Mouse (Mus musculus) midbrain, embryonic 16.5 days (tissue): Measurements from ENCODE around the gene Nr2f1. TPM values are rescaled to one million over a fixed set of nuclear protein-coding genes. Genes with fewer than 3 reads are reported as not detected.
A peak's percentile ranks its signal among the peaks of the same experiment; 100 is the strongest.

Experiments used
- ATAC-seq: fragments of 200-750 bp; cut with Nextera tagmentation; 2 replicates; pipeline ENCODE4 v1.8.0; 2017; ENCODE audit warnings: moderate TSS enrichment
- H3K27ac ChIP-seq: fragments of 300-500 bp; sonication (generic); 2 replicates; pipeline ENCODE4 v1.5.1; 2014; ENCODE audit warnings: mild to moderate bottlenecking, low read length, mixed read lengths
- H3K27me3 ChIP-seq: fragments of 300-500 bp; sonication (generic); 2 replicates; pipeline ENCODE4 v1.6.1; 2014; ENCODE audit warnings: low read depth, low read length, mixed read lengths; ENCODE audit not compliant: control insufficient read depth, insufficient read depth
- H3K36me3 ChIP-seq: fragments of 300-500 bp; sonication (generic); 2 replicates; pipeline ENCODE4 v1.6.1; 2014; ENCODE audit warnings: mild to moderate bottlenecking, low read length, moderate library complexity, mixed read lengths; ENCODE audit not compliant: control insufficient read depth, insufficient read depth
- H3K4me1 ChIP-seq: fragments of 300-500 bp; sonication (generic); 2 replicates; pipeline ENCODE4 v1.6.1; 2014; ENCODE audit warnings: mild to moderate bottlenecking, low read length, mixed read lengths; ENCODE audit not compliant: control insufficient read depth, insufficient read depth
- H3K4me2 ChIP-seq: fragments of 300-500 bp; sonication (generic); 2 replicates; pipeline ENCODE4 v1.6.1; 2014; ENCODE audit warnings: mild to moderate bottlenecking, low read length, mixed read lengths
- H3K4me3 ChIP-seq: fragments of 300-500 bp; sonication (generic); 2 replicates; pipeline ENCODE4 v1.5.1; 2014; ENCODE audit warnings: low read depth, mild to moderate bottlenecking, low read length, moderate library complexity, mixed read lengths
- H3K9ac ChIP-seq: fragments of 300-500 bp; sonication (generic); 2 replicates; pipeline ENCODE4 v1.6.1; 2014; ENCODE audit warnings: low read depth, low read length, mixed read lengths
- H3K9me3 ChIP-seq: fragments of 300-500 bp; sonication (generic); replicated peaks from 2 replicates; pipeline ENCODE4 v1.6.1; 2014; ENCODE audit warnings: mild to moderate bottlenecking, low read length, mixed read lengths; ENCODE audit not compliant: control insufficient read depth, poor library complexity, severe bottlenecking
- WGBS: fragments of 180-500 bp; shearing (Covaris S2); extraction: QIAGEN DNeasy Blood & Tissue Kit; methylation state at CpG from one replicate; pipeline ENCODE4 v1.1.7; 2014; 5-methylcytosine and 5-hydroxymethylcytosine counted together
- polyA plus RNA-seq: library from polyadenylated mRNA; unstranded; fragments of >200 nt; fragmentation: Nextera tagmentation; extraction: Ambion mirVana; gene quantifications from 2 replicates; pipeline ENCODE4 v1.2.1, GENCODE M21; 2015

Gene Nr2f1
- polyA plus RNA-seq, 1 experiment from 2014 or later, result 46.0 TPM

DNA sequence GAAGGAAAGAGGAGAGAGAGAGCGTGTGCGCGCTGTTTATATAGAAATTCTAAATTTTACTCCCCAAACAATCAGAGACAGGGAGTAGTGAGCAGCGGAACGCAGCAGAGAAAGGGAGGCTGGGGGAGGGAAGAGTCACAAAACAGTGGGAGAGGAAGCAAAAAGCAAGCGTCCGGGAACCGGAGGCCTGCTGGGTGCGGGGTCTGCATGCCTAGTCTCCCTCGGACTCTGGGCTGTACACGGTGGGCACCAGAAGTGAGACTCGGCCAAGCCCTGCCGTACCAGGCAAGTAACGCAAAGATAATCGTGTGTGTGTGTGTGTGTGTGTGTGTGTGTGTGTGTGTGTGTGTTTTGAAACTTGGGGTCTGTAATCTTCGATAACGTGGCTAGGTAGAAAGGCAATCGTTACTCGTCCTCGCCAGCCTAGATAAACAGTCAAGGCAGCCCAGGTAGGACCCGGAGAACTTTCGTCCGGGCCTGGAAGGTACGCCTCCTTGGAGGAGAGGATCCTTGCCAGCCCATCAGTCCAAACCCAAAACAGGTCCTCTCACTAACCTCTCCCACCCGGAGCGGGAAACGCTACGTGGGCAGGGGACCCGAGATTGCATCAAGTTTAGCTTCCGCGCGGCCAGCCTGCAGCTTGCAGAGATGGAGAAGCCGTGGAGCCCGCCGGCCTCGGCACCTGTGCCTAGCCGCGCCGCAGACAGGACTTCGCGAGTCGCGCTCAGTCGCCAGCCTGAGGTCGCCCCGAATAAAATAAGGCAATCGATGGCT lies 3.2 kb upstream of the Nr2f1 start:
- Histone ChIP-seq H3K9ac (peak overlapping the region; percentile 83), H3K27ac (peak overlapping the region; percentile 96), H3K27me3 (no peaks in the 10 kb centered on the region), H3K4me2 (peak overlapping the region; percentile 86), H3K9me3 (no peaks in the 10 kb centered on the region), H3K4me1 (peaks cover 15% of the 10 kb centered on the region), H3K4me3 (peak overlapping the region; percentile 90), H3K36me3 (no peaks in the 10 kb centered on the region)
- under 1% methylated on average over 47 of the region's 47 CpGs for WGBS
- ATAC-seq, result peak; percentile 11

DNA sequence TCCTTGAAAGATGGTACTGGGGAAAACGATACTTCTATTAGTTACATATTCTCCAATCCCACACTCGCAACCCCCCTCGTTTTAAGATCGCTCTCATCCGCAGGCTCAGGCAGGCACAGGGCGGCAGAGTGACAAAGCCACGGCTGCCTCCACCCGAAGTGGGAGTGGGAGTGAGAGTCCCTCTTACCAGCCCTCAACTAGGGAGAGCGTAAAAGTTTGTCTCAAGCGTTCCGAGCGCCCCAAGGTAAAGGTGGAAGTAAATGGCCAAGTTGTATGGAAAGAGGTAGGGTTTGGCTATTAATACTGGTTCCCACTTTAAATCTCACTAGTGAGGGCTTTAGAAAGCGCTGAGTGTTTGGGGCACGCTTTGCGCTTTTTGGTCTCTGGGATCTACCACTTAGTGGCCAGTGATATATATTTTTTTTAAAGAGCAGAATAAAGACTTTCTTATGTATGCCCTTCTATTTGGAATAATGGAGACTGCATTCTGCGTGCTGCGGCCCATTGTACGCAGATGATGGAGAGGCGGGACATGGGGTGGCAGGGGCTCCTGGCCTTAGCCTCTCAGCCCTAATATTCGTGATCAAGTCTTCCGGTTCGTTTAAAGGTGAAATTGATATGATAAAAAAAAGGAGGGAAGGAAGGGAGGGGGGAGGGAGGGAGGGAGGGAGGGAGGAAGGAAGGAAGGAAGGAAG lies 2.5 kb upstream of the Nr2f1 start:
- no peaks in the 10 kb centered on the region for H3K9me3 ChIP-seq
- H3K36me3 ChIP-seq, result no peaks in the 10 kb centered on the region
- H3K4me1 ChIP-seq, result peaks cover 17% of the 10 kb centered on the region
- under 1% methylated on average over 22 of the region's 22 CpGs for whole genome bisulfite sequencing
- H3K27me3 ChIP-seq, result no peaks in the 10 kb centered on the region
- peak overlapping the region; percentile 96 for H3K27ac ChIP-seq
- peak overlapping the region; percentile 83 for H3K9ac ChIP-seq
- peak; percentile 42 for ATAC-seq
- H3K4me2 ChIP-seq, result peak overlapping the region; percentile 86
- H3K4me3 ChIP-seq, result peak overlapping the region; percentile 90

GRCm38 (mm10) chr13:78200991-78201870 lies 1.7 kb upstream of the Nr2f1 start:
- Histone ChIP-seq H3K9me3 (no peaks in the 10 kb centered on the region), H3K4me1 (peaks cover 17% of the 10 kb centered on the region), H3K27ac (peak overlapping the region; percentile 96), H3K4me3 (peak overlapping the region; percentile 90), H3K36me3 (no peaks in the 10 kb centered on the region), H3K27me3 (no peaks in the 10 kb centered on the region), H3K9ac (peak overlapping the region; percentile 83), H3K4me2 (peak overlapping the region; percentile 86)
- peak; percentile 67 for ATAC-seq
- under 1% methylated on average over 28 of the region's 30 CpGs for WGBS

- H3K27ac ChIP-seq, result peak overlapping the region; percentile 100
Measured at GRCm38 (mm10) chr13:78200407-78200806, 850 bp upstream of the Nr2f1 start.

GRCm38 (mm10) chr13:78198871-78199641 lies 501 bp downstream of the Nr2f1 start:
- Histone ChIP-seq H3K9me3 (no peaks in the 10 kb centered on the region), H3K9ac (peak overlapping the region; percentile 99), H3K27me3 (no peaks in the 10 kb centered on the region), H3K4me2 (peak overlapping the region; percentile 86), H3K36me3 (no peaks in the 10 kb centered on the region), H3K4me1 (peaks cover 5% of the 10 kb centered on the region), H3K4me3 (peak overlapping the region; percentile 90), H3K27ac (peak overlapping the region; percentile 100)
- peak; percentile 4 for ATAC-seq
- under 1% methylated on average over 65 of the region's 92 CpGs for WGBS

More at GRCm38 (mm10) chr13:78200407-78200806, 850 bp upstream of the Nr2f1 start:
- Histone ChIP-seq H3K27me3 (no peaks in the 10 kb centered on the region), H3K9me3 (no peaks in the 10 kb centered on the region), H3K4me2 (peak overlapping the region; percentile 86), H3K36me3 (no peaks in the 10 kb centered on the region), H3K9ac (peak overlapping the region; percentile 41), H3K4me1 (peaks cover 15% of the 10 kb centered on the region), H3K4me3 (peak overlapping the region; percentile 90)
- WGBS, result 0% methylated on average over 9 of the region's 9 CpGs
- peak; percentile 41 for ATAC-seq

DNA sequence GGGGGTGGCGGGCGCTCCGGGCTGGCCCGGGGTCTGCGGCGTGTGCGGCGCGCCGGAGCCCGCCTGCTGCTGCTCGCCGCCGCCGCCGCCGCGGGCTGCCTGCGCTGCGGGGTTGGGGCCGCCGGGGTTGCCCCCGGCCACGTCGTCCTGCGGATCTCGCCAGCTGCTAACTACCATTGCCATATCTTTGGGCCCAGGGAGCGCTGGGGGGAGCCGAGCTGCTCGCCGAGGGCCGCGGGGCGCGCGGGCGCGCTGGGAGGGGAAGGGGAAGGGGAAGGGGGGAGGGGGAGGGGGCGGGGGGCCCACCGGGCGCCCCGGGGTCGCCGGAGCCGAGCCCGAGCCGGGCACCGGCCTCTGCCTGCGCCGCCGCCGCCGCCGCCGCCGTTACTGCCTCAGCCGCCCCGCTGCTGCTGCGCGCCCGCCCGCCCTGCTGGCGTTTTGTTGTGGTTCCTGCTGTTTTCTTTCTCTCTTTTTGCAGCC lies 1.1 kb downstream of the Nr2f1 start:
- H3K9ac ChIP-seq, result peak overlapping the region; percentile 99
- H3K36me3 ChIP-seq, result no peaks in the 10 kb centered on the region
- ATAC-seq, result no peak
- H3K27me3 ChIP-seq, result no peaks in the 10 kb centered on the region
- peak overlapping the region; percentile 86 for H3K4me2 ChIP-seq
- H3K27ac ChIP-seq, result peak overlapping the region; percentile 100
- no peaks in the 10 kb centered on the region for H3K9me3 ChIP-seq
- H3K4me3 ChIP-seq, result peak overlapping the region; percentile 90
- peaks cover 3% of the 10 kb centered on the region for H3K4me1 ChIP-seq
- whole genome bisulfite sequencing, result under 1% methylated on average over 33 of the region's 63 CpGs

DNA sequence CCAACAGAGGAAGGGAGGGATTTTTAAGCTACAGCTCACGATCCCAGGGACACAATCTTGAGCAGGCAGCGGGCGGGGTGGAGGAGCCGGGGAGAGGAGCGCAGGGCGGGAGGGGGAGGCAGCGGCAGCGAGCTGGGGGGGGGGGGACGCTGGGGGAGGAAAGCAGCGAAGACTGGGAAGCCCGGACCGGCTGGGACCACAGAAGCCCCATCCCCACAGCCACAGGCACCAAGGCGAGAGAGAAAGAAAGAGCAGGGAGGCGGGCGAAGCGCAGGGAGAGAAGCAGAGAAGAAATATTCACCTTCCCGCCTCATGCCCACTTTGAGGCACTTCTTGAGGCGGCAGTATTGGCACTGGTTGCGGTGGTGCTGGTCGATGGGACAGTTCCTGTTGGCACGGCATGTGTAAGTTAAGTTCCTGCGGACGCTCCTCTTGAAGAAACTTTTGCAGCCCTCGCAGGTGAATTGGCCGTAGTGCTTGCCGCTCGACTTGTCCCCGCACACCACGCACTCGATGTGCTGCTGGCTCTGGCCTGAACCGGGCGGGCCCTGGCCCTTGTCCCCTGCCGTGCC lies 1.7 kb downstream of the Nr2f1 start:
- Histone ChIP-seq H3K4me2 (peak overlapping the region; percentile 86), H3K9me3 (no peaks in the 10 kb centered on the region), H3K9ac (peak overlapping the region; percentile 99), H3K27me3 (no peaks in the 10 kb centered on the region), H3K36me3 (no peaks in the 10 kb centered on the region), H3K4me3 (peak overlapping the region; percentile 90), H3K27ac (peak overlapping the region; percentile 100), H3K4me1 (peaks cover 3% of the 10 kb centered on the region)
- WGBS, result 0% methylated on average over 26 of the region's 33 CpGs
- ATAC-seq, result no peak
